Mouse (Mus musculus) retina, embryonic 14.5 days (tissue): Measurements from ENCODE around the gene Hdac9.
A peak's percentile ranks its signal among the peaks of the same experiment; 100 is the strongest.
"Not testable (repeated sequence)": the region's sequence is repeated elsewhere in the genome, so short reads cannot be mapped to it uniquely, and the experiment has no call there.

ENCODE experiments used
- DNase-seq: peaks from one replicate; pipeline ENCODE4 v3.0.0-alpha.2; 2015; ENCODE audit warnings: low spot score

Hdac9 gene

DNA sequence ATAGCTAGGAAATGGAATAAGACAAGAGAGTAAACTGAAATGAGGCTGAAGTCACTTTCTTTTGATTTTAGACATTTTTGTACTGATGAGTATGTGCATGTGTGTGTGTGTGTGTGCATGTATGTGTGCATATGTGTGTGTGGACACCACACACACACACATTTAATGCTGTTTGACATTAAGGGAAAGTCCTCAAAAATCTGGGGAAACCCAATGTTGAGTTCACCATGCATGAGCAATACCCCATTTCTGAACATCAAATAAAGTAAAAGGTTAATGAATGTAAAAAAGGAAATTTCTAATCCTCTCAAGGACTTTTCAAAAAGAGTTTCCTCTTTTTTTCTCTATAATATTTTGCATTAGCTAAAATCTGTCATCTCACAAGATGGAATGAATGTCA lies 427.3 kb downstream of the Hdac9 start:
- DNase-seq, result no peak

DNA sequence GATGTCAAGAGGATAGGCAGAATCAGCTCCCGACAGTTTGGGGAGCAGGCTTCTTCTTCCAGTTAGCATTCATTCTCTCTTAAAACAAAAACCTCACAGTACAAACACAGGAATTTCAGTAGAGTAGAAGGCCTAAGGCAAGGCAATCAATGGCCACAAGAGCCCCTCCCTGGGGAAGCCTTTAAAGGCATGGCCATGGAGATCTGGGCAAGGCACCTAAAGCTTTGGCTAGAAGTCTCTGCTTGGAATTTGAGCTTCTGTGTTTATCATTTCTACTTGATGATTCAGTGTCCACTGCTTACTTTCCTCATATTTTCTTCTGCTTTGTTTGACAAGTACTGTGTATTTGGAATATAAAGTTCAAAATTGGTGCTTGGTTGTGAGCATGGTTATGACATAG lies 429.2 kb downstream of the Hdac9 start:
- no peak for DNase-seq

DNA sequence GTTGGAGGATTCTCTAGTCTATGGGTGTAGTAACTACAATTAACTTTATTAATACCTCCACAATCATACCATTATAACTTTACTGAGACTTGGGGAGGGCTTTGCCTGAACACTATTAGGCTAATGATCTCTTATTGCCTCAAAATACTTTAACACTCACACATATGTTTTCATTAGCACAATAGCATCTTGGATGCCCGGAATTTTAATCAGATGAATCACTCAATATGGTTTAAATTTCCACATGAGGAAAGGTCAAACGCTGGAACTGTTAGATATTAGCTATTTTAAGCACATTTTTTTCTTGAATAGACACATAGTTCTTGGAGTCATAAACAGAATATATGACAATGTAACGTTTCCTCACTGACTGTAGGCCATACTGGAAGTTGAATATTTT lies 429.9 kb downstream of the Hdac9 start:
- DNase-seq, result no peak

DNA sequence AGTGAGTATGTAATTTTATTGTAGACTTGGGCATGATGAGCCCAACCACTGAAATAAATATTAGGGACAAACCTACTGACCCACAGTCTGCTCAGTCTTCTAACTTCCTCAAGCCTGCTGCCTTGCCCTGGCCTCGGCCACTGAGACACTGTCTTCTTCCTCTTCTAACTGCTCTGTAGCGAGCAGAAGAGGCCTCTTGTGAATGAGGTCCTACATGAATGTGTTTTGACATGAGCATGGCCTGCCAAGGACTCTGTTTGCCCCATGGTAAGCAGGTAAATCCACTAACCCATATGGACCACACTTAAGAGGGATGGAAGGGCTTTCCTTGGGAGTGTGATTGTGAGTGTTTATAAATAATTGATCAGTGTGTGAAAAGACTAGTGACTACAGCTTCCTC lies 430.9 kb downstream of the Hdac9 start:
- DNase-seq, result no peak

DNA sequence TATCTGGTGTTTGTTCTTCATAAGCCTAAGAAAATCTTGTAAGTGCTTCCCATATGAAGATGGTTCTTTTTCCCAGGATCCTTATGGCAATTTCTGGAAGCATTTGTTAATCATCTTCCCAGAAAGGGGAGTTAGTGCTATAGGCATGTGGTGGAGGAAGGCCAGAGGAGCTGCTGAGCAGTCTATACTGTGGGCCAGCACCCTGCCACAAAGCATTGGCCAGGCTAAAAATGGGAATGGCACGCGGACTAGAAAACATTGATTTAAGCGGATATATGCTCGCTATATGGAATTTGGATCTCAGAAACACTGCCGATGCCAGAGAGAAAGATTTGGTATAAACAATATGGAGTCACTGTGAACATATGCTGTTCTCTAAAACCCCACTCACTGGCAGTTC lies 435.2 kb downstream of the Hdac9 start:
- no peak for DNase-seq

DNA sequence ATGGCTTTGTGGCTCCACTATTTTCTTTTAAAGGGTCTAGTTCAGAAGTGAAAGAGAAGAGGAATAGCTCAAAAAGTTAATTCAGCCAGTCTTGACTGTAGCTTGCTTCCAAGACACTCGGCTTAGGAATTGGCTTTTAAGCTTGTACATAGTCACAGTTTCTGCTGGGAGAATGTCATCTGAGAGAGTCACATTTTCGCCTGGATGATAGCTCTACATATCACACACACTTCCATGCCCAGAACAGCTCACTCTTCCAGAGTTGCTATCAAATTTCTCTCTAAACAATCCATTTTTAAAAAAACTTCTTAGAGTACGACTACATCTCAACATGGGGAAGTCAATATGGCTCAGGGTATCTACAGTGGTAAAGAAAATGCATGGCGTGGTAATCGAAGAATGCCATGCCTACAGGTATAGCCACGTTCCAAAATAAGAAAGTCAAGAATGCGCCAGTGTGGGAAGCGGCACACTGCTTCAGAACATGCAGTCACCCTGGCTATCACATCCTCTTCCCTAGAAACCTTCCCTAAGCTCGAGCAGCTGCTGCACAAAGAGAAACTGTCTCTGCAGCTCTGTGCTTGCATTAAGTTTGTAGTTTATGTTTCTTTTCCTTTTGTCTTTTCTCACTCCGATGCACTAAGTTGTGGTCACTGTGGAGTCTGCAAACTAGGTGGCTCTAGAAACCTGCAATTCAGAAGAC lies 443.8 kb downstream of the Hdac9 start:
- no peak for DNase-seq

DNA sequence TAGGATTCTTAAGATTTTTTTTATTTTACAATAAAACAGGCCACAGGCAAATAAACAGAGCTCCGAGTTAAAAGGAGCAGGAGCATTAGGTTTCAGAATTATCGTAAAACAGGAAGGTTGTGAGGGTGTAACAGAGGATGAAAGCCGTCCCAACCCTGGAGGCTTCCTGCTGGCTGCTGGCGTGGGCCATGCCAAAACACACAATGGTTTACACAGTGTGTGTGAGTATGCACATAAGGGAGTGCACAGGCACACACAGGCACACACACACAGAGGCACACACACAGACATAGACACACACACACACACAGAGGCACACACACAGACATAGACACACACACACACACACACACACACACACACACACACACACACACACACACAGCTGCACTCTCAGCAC lies 444.4 kb downstream of the Hdac9 start:
- DNase-seq, result no peak

DNA sequence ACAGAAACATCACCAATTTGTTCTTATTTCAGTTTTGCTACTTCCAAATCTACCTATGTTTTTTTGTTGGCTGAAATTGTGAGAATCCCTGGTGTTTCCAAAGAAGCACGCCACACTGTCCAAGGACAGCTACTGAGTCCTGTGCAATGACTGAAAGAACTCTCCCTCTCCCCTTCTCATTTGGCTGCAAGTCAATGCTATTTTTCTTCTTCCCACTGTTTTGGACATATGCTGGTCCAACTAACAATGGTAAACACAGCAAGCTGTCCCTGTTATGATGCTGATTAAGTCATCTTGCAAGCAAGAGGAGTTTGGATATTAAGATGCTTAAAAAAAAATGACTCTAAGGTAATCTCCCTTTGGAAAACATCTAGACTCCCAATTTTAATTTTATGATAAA lies 455.2 kb downstream of the Hdac9 start:
- no peak for DNase-seq

DNA sequence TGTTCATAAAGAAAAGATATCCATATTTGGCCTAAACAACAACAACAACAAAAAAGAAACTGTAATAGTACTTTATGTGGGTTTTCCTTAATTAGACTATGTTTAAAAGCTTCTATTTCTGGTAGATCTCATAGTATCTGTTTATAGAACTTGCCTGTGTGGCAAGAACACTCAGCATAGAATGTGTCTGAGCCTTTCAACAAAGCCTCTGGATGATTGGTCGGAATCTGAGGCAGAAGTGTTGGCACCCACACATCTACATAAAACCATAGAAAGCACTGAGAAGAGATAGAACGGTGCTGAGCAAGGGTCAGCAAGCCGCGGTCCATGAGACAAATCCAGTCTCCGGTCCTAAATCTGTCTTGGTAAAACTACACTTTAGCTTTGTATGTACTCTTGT lies 464.3 kb downstream of the Hdac9 start:
- DNase-seq, result no peak

DNA sequence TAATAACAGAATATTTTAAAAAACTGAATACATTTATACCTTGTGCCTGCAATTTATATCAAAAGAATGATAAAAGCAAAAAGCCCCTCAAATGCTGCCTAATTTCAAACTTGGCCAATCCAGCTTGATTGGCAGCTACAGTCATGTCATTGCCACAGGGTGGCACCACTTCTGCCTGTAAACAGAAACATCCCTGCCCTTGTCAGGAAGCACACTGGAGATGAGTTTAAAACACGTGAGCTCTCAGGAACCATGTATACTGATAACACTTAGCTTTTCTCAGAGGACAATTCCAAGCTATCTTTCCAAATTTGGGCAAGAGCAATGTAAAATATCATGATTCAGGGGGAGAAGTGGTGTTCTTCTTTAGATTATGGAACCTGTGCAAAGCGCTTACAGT lies 465.7 kb downstream of the Hdac9 start:
- peak; percentile 36 for DNase-seq

DNA sequence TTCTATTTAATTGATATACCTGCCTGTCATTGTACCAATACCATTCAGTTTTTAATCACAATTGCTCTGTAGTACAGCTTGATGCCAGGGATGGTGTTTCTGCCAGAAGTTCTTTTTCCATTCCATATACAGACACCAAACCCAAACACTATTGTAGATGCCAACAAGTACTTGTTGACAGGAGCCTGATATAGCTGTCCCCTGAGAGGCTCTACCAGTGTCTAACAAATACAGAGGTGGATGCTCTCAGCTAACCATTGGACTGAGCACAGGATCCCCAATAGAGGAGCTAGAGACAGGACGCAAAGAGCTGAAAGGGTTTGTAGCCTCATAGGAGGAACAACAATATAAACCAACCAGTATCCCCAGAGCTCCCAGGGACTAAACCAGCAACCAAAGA lies 472.2 kb downstream of the Hdac9 start:
- not testable (repeated sequence) for DNase-seq

DNA sequence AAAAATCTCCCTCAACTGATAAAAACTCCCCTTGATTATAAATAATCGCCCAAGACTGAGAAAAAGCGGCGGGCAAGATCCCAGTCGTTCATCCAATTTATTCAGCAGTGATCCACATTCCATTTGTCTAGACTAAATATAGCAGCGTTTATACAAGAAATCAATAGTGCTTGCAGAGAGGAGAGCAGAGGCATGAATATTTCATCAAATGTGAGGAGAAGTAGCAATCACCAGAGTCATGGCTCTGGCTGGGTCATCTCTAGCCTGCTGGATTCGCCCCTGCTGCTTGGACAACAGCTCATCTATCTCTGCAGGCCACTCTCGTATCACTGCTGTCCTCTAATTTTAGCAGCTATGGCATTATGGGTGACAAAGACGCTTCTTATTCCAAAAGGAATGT lies 476.0 kb downstream of the Hdac9 start:
- DNase-seq, result peak; percentile 45

DNA sequence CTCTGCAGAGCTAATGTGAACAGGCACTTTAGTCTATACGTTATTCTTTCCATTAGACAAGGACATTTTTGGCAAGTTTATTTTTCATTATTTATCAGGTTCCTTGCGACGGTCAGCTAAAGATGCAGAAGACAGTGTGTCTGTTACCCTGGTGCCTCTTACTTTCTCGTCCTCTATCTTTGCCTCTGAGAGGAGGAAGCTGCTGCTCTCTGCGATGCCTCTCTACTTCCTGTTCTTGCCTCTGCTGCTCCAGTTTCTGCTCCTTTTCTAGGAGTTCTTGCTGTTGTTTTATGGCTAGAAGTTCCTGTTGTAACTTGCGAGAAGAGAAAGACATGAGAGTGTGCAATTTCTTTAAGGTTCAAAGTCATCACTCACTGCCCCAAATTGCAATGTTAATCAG lies 484.0 kb downstream of the Hdac9 start:
- no peak for DNase-seq

DNA sequence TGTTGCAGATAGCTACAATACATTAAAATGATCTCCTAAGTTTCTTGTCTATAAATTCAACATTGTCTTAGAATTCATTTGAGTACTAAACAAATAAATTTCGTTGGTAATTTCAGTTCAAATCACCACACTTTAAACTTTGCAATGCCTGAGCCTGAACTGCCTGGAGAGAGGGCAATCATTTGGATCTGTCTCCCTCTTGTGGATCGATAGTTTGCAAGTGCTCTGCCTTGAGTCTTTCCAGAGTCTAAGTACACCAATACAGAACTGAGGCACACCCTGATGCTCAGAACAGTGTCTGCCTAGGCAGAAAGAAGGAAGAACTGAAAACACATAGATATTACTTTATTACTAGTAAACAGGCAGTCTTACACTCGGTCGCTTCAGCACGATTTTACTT lies 484.4 kb downstream of the Hdac9 start:
- DNase-seq, result peak; percentile 65

DNA sequence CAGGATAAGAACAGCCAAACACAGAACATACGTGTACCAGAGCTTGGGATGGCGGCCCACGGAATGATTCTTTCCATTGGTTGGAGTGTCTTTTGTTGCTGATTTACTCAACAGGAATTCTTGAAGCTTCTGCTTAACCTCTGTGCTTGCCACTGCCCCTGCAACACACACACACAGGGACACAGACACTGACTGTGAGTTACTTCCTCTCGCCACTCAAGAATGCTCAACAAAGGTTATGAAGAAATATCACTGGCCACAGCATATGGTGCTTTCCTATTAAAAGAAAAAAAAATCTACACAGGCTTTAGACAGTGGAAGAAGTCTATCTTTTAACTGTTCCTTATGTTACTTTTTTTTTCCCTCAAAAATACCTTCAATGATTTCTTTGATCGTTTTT lies 485.1 kb downstream of the Hdac9 start:
- DNase-seq, result no peak

DNA sequence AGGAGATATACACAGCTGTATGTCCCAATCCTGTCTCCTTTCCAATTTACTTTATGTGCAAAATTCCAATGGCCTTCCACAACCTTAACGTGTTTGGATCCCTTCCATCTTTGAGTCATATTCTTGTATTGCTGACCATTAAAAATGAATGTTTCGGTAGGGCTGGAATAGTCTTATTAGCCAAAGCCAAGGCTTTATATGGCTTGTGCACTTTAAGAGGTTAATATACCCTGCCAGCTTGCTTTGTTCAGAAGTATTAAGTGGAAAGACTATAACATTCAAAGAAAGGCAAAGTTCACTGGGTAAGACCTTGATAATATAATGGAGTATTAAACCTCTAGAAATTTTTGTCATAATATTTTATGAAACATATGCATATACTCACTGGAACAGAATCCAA lies 491.4 kb downstream of the Hdac9 start:
- no peak for DNase-seq

DNA sequence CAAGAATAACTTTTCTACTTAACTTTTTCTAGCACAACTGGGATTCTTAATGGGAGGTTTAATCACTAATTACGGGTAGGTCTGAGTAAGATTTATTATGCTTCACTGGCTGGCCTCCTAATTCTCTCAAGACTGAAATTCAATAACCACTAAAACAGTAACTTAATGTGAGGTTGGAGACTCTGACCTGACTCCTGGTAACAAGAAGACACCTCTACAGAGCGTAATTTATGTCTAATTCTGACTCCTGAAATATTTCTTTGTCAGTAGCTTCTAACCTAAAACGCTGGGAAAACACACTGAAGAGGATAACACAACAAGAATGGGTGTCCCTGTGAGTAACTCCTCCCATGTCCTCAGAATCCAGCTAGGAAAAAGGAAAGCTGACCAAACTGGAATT lies 508.8 kb downstream of the Hdac9 start:
- peak; percentile 7 for DNase-seq

DNA sequence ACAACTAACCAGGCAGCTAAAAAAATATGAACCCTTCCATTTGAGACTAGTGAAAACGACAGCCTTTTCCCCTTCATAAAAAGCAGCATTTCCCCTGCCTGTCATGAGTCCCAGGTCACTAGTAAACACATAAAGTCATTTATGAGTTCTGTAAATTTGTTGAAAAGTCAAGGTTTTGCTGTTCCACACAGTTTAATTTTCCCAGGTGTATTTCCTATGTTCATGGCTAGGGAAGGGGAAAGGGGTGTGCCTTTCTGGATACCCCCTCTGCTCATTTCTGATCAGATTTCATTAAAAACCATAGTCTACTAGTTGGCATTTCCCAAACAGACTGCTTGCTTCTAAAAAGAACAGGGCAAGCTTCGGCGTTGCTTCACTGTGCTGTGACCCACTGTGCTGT lies 509.8 kb downstream of the Hdac9 start:
- no peak for DNase-seq

DNA sequence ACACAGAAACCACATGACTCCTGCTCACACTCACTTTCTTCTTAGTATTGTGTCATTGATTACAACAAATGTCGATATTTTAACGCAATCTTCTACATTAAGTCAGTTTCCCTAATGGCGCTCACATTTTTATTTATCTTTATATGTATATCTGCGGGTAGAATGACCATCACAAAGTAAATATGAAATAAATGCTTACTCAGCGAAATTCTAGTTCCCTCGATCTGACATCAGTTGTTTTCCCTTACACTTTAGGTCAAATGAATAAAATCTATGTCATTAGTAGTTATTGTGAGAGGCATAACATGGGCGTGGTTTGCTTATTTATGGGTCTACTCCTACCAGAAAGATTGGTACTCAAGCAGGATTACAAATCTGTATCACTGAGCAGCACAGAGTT lies 514.8 kb downstream of the Hdac9 start:
- no peak for DNase-seq

DNA sequence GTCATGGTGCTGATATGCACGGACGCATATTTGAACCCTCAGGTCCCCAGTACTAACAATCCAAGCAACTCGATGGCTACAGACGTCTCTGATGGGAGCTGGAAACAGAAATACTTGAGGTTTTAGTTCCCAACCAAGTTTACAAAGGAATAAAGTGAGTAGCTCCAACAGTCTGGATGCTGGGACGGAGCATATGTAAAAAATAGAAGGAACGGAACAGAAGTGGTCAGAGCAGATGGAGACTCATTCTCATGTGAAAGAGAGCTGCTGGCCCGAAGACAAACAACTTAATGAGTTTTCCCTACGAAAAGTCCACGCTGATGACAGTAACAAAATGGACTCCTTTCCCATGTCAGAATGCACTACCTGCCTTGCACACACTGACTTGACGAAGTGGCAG lies 518.3 kb downstream of the Hdac9 start:
- DNase-seq, result no peak

DNA sequence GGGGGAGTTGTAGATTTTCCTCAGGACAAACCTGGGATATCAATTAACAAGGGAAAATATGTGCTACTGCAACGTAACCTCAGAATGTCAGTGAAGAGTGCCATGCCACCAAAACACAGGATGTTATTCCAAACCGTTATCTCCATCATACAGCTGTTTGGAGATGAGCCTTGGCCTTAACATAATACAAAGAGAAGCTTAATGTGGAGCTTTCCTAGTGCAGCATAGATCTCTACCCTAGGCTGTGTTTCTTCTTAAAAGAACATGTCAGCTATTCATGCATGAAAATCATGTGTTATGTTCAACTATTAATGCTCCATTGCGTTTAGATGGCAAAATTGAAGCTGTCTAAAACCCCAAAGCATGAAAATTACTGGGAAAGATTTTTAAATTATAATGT lies 522.6 kb downstream of the Hdac9 start:
- DNase-seq, result no peak

DNA sequence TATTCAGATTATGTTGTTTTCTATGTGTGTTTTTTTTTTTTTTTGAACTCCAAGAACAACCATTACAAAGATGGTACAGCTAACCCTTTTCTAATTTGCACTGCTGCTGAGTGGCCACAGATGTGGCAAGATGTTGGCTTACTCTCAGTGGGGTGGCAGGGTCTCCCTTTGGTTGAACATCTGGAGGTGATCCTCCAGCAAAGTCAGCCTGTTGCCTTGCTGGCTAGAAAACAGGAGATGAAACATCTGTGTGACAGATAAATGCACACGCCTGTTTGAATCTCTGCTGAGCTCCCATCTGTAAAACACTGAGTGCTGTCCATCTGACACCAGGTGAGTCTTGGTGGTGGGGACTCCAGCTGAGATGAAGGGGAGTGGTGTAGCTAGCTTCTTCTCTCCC lies 537.2 kb downstream of the Hdac9 start:
- no peak for DNase-seq

DNA sequence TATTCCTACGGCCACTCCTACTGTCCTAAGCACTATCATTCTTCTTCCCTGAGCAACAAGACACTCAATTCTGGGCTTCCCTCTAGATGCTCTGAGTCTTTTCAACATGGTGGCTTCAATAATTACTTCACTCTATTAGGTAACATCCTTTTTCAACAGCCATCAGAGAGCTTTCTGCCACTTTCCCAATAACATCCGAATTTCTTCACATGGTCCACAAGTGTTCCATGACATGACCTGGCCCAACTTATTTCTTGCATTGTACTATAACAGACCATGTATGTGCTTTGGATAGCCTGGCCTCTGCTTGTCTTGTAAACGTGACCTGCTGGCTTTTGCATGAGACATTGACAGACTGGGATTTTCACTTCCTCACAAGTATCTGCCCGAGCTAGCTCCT lies 538.3 kb downstream of the Hdac9 start:
- no peak for DNase-seq

DNA sequence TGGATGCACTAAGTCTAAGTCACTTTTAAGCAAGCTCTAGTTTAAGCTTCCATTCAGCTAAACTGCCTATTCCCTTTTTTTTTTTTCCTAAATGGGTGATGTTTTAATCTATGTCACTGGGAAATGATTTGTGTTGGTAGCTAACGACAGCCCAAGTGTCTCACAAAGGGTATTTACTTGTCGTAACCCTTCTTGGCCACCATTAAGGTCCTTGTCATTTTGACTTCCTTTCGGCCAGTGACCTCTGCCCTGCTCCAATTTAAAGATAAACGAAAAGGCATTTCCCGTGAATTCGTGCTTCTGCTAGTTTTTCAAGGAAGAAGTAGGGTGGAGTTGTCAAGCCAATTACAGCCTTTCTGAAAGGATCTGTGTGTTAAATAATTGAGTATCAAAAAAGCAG lies 565.0 kb downstream of the Hdac9 start:
- DNase-seq, result no peak

DNA sequence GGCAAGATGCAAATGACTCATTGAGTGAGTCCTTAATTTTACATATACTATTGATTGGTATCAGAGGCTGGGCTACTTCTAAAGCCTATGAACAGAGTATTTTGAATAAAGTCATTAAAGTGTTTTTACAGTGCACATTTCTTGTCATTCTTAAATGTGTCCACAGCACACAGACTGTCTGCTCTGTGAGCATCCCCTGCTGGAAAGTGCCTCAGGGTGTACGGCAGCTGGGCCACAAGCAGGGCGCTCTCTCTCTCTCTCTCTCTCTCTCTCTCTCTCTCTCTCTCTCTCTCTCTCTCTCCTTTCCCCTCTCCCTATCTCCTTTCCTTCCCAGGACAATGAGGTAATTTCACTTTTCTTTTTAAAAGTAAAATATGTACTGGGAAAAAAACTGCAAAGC lies 569.4 kb downstream of the Hdac9 start:
- no peak for DNase-seq
